Mouse (Mus musculus) ES-Bruce4 (cell line): Measurements from ENCODE around the gene Dusp18. TPM values are rescaled to one million over a fixed set of nuclear protein-coding genes. Genes with fewer than 3 reads are reported as not detected.
A peak's percentile ranks its signal among the peaks of the same experiment; 100 is the strongest.
"Not testable (repeated sequence)": the region's sequence is repeated elsewhere in the genome, so short reads cannot be mapped to it uniquely, and the experiment has no call there.

Experiments
- H3K27ac ChIP-seq: 2 replicates; pipeline ENCODE4 v1.5.1; 2012; ENCODE audit warnings: low read length, inconsistent platforms; ENCODE audit not compliant: insufficient read depth
- H3K27me3 ChIP-seq: 2 replicates; pipeline ENCODE4 v1.6.1; 2012; ENCODE audit warnings: mild to moderate bottlenecking, low read length, inconsistent platforms; ENCODE audit not compliant: control insufficient read depth, poor library complexity, insufficient read depth, severe bottlenecking
- H3K36me3 ChIP-seq: 2 replicates; pipeline ENCODE4 v1.6.1; 2012; ENCODE audit warnings: inconsistent platforms, mild to moderate bottlenecking, low read length, moderate library complexity; ENCODE audit not compliant: control insufficient read depth, poor library complexity, insufficient read depth, severe bottlenecking
- H3K4me1 ChIP-seq: one replicate; pipeline ENCODE4 v1.8.1; 2011; ENCODE audit warnings: low read length; ENCODE audit not compliant: control insufficient read depth, insufficient read depth
- H3K4me3 ChIP-seq: 2 replicates; pipeline ENCODE4 v1.5.1; 2011; ENCODE audit warnings: low read depth, mild to moderate bottlenecking, low read length
- H3K9ac ChIP-seq: 2 replicates; pipeline ENCODE4 v1.6.1; 2012; ENCODE audit warnings: low read depth, mild to moderate bottlenecking, inconsistent platforms; ENCODE audit not compliant: poor library complexity, severe bottlenecking
- H3K9me3 ChIP-seq: replicated peaks from 2 replicates; pipeline ENCODE4 v1.6.1; 2012; ENCODE audit warnings: mild to moderate bottlenecking, low read length, inconsistent platforms; ENCODE audit not compliant: control insufficient read depth, poor library complexity, insufficient read depth, severe bottlenecking
- CTCF ChIP-seq: IDR thresholded peaks from one replicate; pipeline ENCODE4 v1.8.1; 2011; ENCODE audit warnings: low read depth, low read length
- EP300 ChIP-seq: IDR thresholded peaks from 2 replicates; pipeline ENCODE4 v1.6.1; 2011; ENCODE audit warnings: low read depth, low read length; ENCODE audit not compliant: insufficient read depth
- POLR2A ChIP-seq: IDR thresholded peaks from one replicate; pipeline ENCODE4 v1.8.1; 2011; ENCODE audit warnings: low read length; ENCODE audit not compliant: insufficient read depth
- polyA plus RNA-seq: library from polyadenylated mRNA; stranded (reverse); fragments of >200 nt; gene quantifications from 2 replicates; pipeline ENCODE4 v1.2.4, GENCODE M21; 2011; ENCODE audit warnings: low read depth; ENCODE audit not compliant: missing spikeins, insufficient read depth, insufficient read length

Dusp18 gene
- polyA plus RNA-seq, 1 experiment = 3.3 TPM

DNA sequence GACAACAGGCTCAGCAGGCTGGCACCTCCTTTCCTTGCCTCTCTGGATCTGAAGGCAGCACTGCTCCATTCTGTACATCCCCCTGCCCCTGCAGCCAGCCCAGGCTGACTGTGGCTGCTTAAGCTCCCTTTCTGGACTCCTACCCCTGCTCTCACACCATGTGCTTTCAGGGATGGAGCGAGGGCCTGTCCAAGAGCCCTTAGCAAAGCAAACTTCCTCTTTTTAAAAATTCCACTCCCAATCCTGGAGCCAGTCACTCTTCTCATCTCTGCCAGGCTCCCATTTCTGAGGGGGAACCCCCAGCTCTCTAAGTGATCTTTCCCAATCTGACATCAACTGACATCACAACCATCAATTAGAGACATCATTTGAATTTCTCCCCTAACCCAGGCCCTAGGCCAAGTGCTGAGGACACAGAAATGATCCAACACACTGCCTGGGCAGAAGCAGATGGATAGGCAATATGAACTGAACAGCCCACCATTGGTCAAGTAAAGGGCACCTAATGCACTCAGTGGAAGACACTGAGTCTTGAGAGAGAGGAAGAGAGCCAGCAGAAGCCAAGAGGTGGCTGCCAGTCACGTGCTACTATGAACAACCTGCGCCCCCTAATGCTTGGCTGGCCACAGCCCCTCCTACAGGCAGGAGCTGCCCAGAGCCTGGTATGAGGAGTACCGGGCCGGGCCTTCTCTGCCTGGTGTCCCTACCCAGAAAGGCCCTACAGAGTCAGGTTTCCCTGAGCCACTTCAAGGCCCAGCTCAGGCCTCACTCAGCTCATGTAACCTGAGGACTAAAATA is 15.7 kb downstream of the Dusp18 start:
- H3K9ac ChIP-seq = no peak overlapping the region
- no peak for TF ChIP-seq CTCF
- TF ChIP-seq EP300 = no peak
- no peak for TF ChIP-seq POLR2A
- no peaks in the 10 kb centered on the region for H3K4me1 ChIP-seq
- H3K36me3 ChIP-seq = no peaks in the 10 kb centered on the region
- H3K27me3 ChIP-seq = no peaks in the 10 kb centered on the region
- H3K27ac ChIP-seq = no peak overlapping the region
- H3K4me3 ChIP-seq = no peak overlapping the region
- H3K9me3 ChIP-seq = no peaks in the 10 kb centered on the region

DNA sequence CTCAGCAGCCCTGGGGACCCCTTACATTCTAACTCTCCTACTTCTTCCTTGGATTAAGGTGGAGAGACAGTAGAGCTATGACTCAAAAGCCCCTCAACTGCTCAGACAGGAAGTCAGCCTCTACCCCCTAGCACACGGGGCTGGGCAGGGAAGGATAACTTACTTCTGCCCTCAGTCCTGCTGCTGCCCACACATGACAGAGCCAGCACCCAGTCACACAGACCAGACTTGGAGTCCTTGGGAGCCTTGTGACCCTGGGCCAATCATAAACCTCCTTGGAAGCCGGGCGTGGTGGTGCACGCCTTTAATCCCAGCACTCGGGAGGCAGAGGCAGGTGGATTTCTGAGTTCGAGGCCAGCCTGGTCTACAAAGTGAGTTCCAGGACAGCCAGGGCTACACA is 16.4 kb downstream of the Dusp18 start:
- not testable (repeated sequence) for H3K4me1 ChIP-seq, H3K27me3 ChIP-seq, H3K4me3 ChIP-seq, H3K27ac ChIP-seq, H3K9me3 ChIP-seq, H3K9ac ChIP-seq, H3K36me3 ChIP-seq

DNA sequence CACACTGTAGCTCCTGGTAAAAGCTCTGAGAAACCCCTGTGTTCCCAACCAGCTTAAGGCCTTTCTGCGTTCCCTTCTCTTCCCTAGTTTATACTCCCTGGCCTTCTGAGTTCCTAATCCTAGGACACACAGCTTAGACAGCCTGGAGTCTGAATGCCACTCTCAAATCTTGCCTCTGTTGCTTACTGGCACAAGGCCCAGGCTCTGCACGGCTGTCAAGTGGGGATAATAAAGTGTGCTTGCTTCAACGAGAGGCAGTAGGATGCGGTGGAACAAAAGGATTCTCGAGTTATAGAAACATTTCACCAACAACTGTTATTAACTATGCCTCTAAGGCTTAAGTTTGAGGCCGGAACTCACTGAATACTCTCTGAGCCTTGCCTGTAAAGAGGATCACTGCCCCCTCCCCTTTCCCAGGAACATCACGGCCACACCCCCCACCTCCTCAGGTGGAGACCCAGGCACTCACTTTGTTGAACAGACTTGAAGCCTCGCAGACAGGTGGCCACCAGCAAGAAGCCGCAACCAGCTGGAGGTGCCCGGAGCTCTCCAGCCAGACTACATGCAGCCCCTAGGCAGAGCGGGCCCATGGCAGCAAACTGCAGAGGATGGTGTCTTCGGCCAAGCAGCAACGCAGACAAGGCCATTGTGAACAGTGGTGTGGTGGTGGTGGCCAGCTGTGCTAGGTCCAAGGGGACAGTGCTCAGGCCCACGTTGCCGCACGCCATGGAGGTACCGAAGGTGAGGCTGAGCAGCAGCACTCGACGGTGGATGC is 17.2 kb downstream of the Dusp18 start:
- H3K4me1 ChIP-seq = no peaks in the 10 kb centered on the region
- H3K4me3 ChIP-seq = peak overlapping the region; percentile 72
- H3K36me3 ChIP-seq = no peaks in the 10 kb centered on the region
- no peaks in the 10 kb centered on the region for H3K27me3 ChIP-seq
- H3K9ac ChIP-seq = no peak overlapping the region
- no peaks in the 10 kb centered on the region for H3K9me3 ChIP-seq
- TF ChIP-seq CTCF = no peak
- no peak for TF ChIP-seq POLR2A
- no peak for TF ChIP-seq EP300
- no peak overlapping the region for H3K27ac ChIP-seq

DNA sequence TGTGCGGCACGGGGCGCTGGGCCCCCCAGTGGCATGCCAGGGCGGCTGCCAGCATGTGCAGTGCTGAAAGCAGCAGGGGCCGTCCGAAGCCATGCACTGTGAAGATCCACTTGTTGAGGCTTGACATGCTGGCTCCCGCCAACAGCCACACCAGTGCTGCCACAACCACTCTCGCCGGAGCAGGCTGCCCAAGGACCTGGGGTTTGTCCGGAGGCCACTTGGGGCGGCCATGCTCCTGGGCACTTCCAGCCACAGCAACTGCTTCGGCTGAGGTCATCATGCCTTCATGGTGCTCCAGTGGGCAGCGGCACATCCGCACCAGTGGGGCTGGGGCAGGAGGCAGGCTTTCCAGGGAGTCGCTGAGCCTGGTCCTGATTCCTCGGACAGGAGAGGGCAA is 17.8 kb downstream of the Dusp18 start:
- Histone ChIP-seq H3K36me3 (no peaks in the 10 kb centered on the region), H3K27ac (no peak overlapping the region), H3K9ac (peak overlapping the region; percentile 65), H3K27me3 (no peaks in the 10 kb centered on the region), H3K4me1 (no peaks in the 10 kb centered on the region), H3K9me3 (no peaks in the 10 kb centered on the region), H3K4me3 (peak overlapping the region; percentile 72)
- TF ChIP-seq POLR2A = no peak
- no peak for TF ChIP-seq EP300
- no peak for TF ChIP-seq CTCF

DNA sequence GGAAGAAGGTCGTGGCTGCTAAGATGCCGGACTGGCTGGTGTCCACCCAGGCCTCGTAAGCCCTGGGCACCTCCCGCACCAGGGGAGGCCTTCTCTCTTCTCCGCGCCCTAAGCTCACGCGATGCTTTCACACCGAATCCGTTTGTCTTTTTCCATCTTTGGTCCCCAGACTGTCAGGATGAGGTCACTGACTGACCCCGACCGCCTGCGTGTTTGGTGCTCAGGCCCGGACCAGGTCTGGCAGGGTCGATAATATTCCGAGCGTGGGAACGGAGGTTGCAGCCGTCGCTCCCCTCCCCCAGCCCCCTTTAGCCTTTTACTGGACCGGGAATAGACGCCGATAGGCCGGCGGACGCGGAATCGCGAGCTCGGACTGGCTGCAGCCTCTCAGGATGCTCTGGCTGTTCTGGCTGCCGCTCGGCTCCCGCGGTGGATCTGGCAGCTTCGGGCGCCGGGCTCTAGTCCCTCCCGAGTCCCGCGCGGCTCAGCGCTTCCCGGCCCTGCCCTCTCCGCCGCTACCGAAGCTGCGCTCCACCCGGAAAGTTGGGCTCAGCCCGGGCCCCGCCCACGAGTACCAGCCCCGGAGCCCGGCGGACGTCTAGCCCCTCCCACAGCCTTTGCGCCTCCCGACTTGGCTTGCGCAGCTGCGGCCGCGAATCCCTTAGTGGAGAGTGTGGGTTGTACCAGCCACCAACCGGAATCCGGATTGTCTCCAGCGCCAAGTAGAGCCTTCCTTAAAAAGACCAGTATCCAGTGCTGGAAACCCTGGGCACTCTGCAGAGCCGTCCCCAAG is 18.5 kb downstream of the Dusp18 start:
- peak overlapping the region; percentile 65 for H3K9ac ChIP-seq
- H3K27me3 ChIP-seq = no peaks in the 10 kb centered on the region
- H3K36me3 ChIP-seq = no peaks in the 10 kb centered on the region
- H3K4me3 ChIP-seq = peak overlapping the region; percentile 72
- H3K27ac ChIP-seq = peak overlapping the region; percentile 60
- no peak for TF ChIP-seq EP300
- no peak for TF ChIP-seq POLR2A
- TF ChIP-seq CTCF = no peak
- no peaks in the 10 kb centered on the region for H3K4me1 ChIP-seq
- no peaks in the 10 kb centered on the region for H3K9me3 ChIP-seq
